Mouse (Mus musculus): Measurements from ENCODE around the gene Rhox3g.
"Not testable (repeated sequence)": the region's sequence is repeated elsewhere in the genome, so short reads cannot be mapped to it uniquely, and the experiment has no call there.

Gene Rhox3g

DNA sequence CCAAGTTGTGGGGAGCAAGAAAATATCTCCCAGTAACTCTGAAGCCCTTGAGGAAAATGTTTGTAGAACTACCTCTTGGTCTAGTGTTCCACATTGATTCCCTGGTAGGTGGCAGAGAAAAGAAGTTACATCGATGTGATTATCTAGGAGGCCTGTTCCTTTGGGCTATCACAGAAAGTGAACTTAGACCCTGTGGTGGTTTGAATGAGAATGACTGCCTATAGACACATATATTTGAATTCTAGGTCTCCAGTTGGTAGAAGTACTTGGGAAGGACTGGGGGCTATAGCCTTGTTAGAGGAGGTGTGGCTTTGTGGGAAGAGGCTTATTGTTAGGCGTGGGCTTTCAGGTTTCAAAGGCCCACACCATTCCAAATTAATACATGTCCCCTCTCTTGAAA is at the start of gene Rhox3g:
TSS of gene Rhox3g (minus strand) at position 101 of the 400 bp plus-strand sequence.
- DNase-seq = not testable (repeated sequence)

DNA sequence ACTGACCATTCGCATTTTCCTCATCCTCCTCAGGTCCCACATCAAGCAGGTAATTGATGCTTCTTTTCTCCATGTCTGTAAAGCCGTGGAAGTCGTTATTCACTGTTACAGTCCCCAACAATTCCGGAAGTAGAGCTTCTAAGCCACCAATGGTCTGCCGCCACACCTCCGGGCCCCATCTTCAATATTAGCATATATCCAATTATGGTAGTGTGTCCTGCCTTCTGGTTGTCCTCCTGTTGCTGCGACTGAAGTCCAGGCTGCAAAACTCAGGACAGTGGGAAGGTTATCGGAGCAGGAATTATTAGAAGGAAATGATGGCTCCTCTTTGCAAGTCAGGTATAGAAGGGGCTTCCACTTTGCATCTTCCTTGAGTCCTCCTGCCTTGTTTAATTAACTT is 44.8 kb upstream of the Rhox3g start, which contains the start of gene Rhox2h:
TSS of gene Rhox2h (minus strand) at position 101 of the 400 bp plus-strand sequence.
- not testable (repeated sequence) for DNase-seq

DNA sequence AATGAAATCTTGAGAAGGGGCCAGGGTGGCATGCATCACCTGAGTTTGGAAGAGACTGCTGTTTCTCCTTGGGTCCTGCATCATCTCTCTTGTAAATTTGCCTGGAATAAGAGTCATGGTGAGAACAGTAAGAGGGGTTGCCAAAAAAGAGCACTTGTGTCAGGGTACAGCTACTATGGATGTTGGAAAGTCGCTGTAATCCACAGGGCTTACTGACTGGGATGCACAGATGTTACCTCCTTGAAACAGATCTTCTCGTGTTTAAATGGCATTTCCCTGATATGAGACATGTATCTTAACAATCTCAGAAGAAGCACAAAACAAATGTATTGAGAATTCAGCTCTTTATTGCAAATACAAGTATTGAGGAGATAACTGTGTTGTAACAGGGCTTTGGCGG is 40.3 kb upstream of the Rhox3g start, which contains the start of gene Rhox3h:
TSS of gene Rhox3h (minus strand) at position 101 of the 400 bp plus-strand sequence.
- not testable (repeated sequence) for DNase-seq

DNA sequence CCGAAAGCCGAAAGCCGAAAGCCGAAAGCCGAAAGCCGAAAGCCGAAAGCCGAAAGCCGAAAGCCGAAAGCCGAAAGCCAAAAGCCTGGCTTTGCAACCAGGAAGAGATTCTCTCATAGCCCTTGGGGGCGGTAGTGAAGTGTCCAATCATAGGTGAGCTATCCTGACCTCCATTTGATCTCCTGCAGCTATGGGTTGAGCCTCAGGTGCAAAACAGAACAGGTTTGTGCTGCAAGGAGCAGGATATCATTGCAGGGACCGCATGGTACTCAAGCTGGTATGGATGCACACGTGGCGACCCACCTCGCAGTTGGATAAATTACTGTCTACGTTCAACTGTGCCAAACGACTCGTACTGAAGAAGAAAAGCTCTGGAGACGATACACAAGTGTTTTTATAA is 22.8 kb upstream of the Rhox3g start, which contains the start of gene Rhox4g:
TSS of gene Rhox4g (minus strand) at position 101 of the 400 bp plus-strand sequence.
- DNase-seq = not testable (repeated sequence)

DNA sequence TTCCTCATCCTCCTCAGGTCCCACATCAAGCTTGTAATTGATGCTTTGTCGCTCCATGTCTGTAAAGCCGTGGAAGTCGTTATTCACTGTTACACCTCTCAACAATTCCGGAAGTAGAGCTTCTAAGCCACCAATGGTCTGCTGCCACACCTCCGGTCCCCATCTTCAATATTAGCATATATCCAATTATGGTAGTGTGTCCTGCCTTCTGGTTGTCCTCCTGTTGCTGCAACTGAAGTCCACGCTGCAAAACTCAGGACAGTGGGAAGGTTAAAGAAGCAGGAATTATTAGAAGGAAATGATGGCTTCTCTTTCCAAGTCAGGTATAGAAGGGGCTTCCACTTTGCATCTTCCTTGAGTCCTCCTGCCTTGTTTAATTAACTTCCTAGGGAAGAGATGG is 15.0 kb upstream of the Rhox3g start, which contains the start of gene Rhox2g:
TSS of gene Rhox2g (minus strand) at position 101 of the 400 bp plus-strand sequence.
- not testable (repeated sequence) for DNase-seq

DNA sequence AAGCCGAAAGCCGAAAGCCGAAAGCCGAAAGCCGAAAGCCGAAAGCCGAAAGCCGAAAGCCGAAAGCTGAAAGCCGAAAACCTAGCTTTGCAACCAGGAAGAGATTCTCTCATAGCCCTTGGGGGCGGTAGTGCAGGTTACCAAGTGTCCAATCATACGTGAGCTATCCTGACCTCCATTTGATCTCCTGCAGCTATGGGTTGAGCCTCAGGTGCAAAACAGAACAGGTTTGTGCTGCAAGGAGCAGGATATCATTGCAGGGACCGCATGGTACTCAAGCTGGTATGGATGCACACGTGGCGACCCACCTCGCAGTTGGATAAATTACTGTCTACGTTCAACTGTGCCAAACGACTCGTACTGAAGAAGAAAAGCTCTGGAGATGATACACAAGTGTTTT is 20.8 kb downstream of the Rhox3g start, which contains the start of gene Rhox4f:
TSS of gene Rhox4f (minus strand) at position 101 of the 400 bp plus-strand sequence.
- not testable (repeated sequence) for DNase-seq

DNA sequence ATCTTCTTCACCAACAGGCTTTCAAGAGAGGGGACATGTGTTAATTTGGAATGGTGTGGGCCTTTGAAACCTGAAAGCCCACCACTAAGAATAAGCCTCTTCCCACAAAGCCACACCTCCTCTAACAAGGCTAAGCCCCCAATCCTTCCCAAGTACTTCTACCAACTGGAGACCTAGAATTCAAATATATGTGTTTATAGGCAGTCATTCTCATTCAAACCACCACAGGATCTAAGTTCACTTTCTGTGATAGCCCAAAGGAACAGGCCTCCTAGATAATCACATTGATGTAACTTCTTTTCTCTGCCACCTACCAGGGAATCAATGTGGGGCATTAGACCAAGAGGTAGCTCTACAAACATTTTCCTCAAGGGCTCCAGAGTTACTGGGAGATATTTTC is 47.7 kb downstream of the Rhox3g start, which contains the start of gene Rhox3f:
TSS of gene Rhox3f (plus strand) at position 301 of the 400 bp plus-strand sequence.
- not testable (repeated sequence) for DNase-seq
